Mouse (Mus musculus) left cerebral cortex, adult 2 months (tissue): ENCODE results near the gene F5. TPM values are rescaled to one million over a fixed set of nuclear protein-coding genes. Genes with fewer than 3 reads are reported as not detected.
A peak's percentile ranks its signal among the peaks of the same experiment; 100 is the strongest.

Experiments
- DNase-seq, 2 experiments: peaks; one replicate each; pipeline ENCODE4 v3.0.0; 2021 to 2022; ENCODE audit warnings: low spot score in 2 of 2, mixed read lengths in 1 of 2; ENCODE audit errors: extremely low spot score in 1 of 2
- H3K27ac ChIP-seq: fragments of 200-600 bp; 2 replicates; pipeline ENCODE4 v1.8.1; 2022
- H3K4me3 ChIP-seq: fragments of 200-600 bp; 2 replicates; pipeline ENCODE4 v1.8.1; 2022
- CTCF ChIP-seq: fragments of 200-600 bp; IDR thresholded peaks from 2 replicates; pipeline ENCODE4 v1.8.1; 2022; ENCODE audit warnings: antibody characterized with exemption, mild to moderate bottlenecking, moderate library complexity
- intact Hi-C: fragments of 180-260 bp; cut with DNase I; formaldehyde crosslinking; loops from one replicate; pipeline ENCODE4 v1.15.1; 2025
- total RNA-seq, 2 experiments: library from RNA; stranded (reverse); gene quantifications; 2 replicates each; pipeline ENCODE4 v1.2.3; 2021

The F5 gene
- total RNA-seq, 2 experiments from 2014 or later = 0.75 to 1.1 TPM

- no peak overlapping the region for H3K4me3 ChIP-seq
- H3K27ac ChIP-seq = no peak overlapping the region
- no peak for DNase-seq
- no peak for TF ChIP-seq CTCF
- intact Hi-C loops = no loop called here
These were observed 18.8 kb downstream of the F5 start for GRCm38 (mm10) chr1:164170434-164170833.

GRCm38 (mm10) chr1:164173145-164173544 lies 21.5 kb downstream of the F5 start:
- DNase-seq = no peak
- intact Hi-C loops = no loop called here
- Histone ChIP-seq H3K4me3 (no peak overlapping the region), H3K27ac (no peak overlapping the region)
- TF ChIP-seq CTCF = no peak

- TF ChIP-seq CTCF = no peak
- no peak for DNase-seq
- Histone ChIP-seq H3K4me3 (no peak overlapping the region), H3K27ac (no peak overlapping the region)
- intact Hi-C loops = no loop called here
These were observed 25.2 kb downstream of the F5 start for GRCm38 (mm10) chr1:164176856-164177255.

- no peak for DNase-seq
- no peak for TF ChIP-seq CTCF
- Histone ChIP-seq H3K4me3 (no peak overlapping the region), H3K27ac (no peak overlapping the region)
- intact Hi-C loops = no loop called here
These were observed 26.8 kb downstream of the F5 start for GRCm38 (mm10) chr1:164178429-164178828.

DNA sequence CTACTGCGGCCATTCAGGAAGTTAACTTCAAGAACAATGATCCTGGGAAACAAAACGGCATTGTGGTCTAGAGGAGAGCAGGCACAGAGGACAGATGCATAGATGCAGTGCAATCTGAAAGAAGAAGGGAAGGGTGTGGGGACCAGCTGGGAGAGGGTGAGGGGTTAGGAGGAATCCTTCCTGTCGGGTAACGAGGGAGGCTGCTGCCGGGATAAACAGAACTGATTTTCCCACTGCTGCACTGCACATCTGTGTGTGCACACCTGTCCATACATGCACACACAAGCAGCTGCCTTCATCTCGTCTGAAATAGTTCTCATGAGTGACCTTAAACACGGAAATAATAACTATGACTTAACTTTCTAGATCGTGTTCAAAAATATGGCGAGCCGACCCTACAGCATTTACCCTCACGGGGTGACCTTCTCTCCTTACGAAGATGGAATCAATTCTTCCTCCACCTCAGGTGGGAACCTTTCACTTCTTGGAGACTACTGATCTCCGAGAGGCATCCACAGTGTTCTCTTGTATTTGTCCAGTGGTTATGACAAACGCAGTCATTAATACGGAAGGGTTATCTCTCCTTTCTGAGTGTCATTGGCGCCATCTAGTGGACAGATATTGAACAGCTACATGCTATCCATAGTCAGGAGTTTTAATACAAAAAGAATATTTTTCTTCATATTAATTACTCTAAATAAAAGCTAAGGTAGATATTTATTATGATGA lies 32.7 kb downstream of the F5 start:
- DNase-seq = peak; percentile 53 to 64
- Histone ChIP-seq H3K27ac (no peak overlapping the region), H3K4me3 (peak overlapping the region; percentile 42)
- intact Hi-C loops = loop anchor here (1.0 to 2.0 kb wide), 2 partner anchors 36 to 175 kb away; no protein-coding TSS in a partner anchor
- peak; percentile 94 for TF ChIP-seq CTCF

DNA sequence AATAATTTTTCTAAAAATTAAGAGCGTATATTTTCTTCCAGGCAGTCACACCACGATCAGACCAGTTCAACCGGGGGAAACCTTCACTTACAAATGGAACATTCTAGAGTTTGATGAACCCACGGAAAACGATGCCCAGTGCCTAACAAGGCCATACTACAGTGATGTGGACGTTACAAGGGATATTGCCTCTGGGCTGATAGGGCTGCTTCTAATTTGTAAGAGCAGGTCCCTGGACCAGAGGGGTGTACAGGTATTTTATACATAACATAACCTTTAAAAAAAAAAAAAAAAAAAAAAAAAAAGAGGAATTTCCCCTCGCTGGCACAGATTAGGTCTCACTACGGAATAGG lies 33.2 kb downstream of the F5 start:
- Histone ChIP-seq H3K27ac (no peak overlapping the region), H3K4me3 (no peak overlapping the region)
- intact Hi-C loops = loop anchor here (1.0 to 2.0 kb wide), 2 partner anchors 36 to 176 kb away; no protein-coding TSS in a partner anchor
- DNase-seq = no peak
- no peak for TF ChIP-seq CTCF

DNA sequence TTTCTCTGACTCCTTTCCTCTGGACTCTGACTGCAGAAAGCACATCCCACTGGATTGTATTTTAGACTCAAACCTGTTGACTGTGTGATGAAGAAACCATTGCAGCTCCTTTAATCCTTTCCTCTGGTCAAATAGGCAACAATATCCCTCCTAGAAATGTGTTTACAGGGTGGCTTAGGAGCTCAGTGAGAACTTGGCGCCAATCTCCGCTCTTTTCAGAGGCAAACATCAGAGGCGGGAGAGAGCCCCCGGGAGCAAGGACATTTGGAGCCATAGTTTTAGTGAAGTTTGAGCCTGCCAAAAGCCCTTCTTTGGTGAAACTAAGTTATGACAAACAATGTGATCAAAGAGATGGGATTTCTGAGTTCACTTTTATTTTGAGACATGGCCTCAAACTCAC lies 33.7 kb downstream of the F5 start:
- no peak overlapping the region for H3K4me3 ChIP-seq
- TF ChIP-seq CTCF = no peak
- H3K27ac ChIP-seq = no peak overlapping the region
- no peak for DNase-seq
- intact Hi-C loops = loop anchor here (2.0 kb wide), 1 partner anchor 37 kb away; no protein-coding TSS in a partner anchor

DNA sequence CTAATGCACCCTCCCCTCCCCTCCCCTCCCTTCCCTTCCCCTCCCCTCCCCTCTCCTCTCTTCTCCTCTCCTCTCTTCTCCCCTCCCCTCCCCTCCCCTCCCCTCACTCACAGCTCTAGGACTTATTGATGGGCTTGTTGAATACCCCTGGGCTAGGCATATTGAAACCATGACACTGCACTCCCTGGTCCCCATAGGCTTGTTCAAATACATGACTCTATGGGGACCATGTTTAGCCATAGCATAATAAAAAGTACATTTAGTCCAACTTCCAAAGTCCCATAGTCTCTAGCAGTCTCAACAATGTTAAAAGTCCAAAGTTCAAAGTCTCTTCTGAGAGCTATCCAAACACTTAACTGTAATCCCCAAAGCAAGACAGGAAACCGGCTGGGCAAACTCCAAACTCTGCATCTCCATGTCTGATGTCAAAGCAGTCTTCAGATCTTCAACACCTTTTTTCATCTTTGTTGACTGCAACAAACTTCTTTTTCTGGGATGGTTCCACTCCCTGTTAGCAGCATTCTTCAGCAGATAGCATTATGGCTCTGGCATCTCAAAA lies 35.4 kb downstream of the F5 start:
- Histone ChIP-seq H3K4me3 (no peak overlapping the region), H3K27ac (no peak overlapping the region)
- DNase-seq = no peak
- TF ChIP-seq CTCF = no peak
- intact Hi-C loops = no loop called here

GRCm38 (mm10) chr1:164199551-164199950 lies 47.9 kb downstream of the F5 start:
- DNase-seq = no peak
- no peak overlapping the region for H3K27ac ChIP-seq
- intact Hi-C loops = no loop called here
- no peak overlapping the region for H3K4me3 ChIP-seq
- TF ChIP-seq CTCF = no peak

DNA sequence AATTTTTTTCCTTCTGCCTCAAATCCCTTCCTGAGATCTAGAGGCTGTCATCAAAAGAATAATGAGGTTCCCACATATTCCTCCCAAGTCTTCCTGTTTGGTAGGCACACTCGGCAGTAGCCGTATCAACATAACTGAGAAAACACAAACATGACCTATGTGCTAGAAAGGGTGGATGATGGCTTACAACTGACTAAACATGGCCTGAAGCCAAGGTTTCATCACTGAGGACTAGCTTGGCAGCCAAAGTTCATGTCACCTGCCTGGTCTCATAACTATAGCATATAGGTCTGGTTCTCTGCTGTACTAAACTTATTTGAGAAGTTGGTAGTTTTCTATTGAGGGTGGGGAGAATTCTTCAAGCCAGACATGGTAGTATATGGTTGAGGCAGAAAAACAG lies 56.8 kb downstream of the F5 start:
- H3K4me3 ChIP-seq = no peak overlapping the region
- intact Hi-C loops = no loop called here
- no peak overlapping the region for H3K27ac ChIP-seq
- TF ChIP-seq CTCF = no peak
- no peak for DNase-seq

DNA sequence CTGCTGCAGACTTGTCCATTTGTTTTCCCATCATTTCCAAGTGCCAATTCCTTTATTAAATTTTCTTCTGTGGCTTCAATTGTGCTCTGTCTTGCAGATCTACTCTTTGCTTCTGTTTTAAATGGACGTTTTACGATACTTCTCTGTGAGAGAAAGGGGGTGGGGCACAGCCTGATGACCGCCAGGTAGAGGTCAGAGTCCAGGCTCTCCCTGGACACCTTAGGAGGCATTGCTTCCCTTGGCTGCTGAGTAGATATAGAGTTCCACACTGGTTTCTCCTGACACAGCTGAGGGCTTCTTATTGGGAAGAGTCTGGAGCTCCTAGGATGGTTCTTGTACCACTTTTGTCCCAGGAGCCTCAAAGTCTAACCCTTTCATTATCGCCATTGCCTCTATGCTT lies 59.3 kb downstream of the F5 start:
- intact Hi-C loops = no loop called here
- no peak for DNase-seq
- no peak overlapping the region for H3K4me3 ChIP-seq
- no peak overlapping the region for H3K27ac ChIP-seq
- TF ChIP-seq CTCF = no peak

GRCm38 (mm10) chr1:164212686-164213085 lies 61.0 kb downstream of the F5 start:
- TF ChIP-seq CTCF = no peak
- H3K4me3 ChIP-seq = no peak overlapping the region
- DNase-seq = no peak
- intact Hi-C loops = no loop called here
- H3K27ac ChIP-seq = no peak overlapping the region

- DNase-seq = no peak
These were observed 62.6 kb downstream of the F5 start for GRCm38 (mm10) chr1:164214190-164214589.

More at GRCm38 (mm10) chr1:164214190-164214589, 62.6 kb downstream of the F5 start:
- no peak overlapping the region for H3K4me3 ChIP-seq
- TF ChIP-seq CTCF = no peak
- intact Hi-C loops = no loop called here
- H3K27ac ChIP-seq = no peak overlapping the region
